Mouse (Mus musculus): ENCODE results near the gene Sulf2.
"Not testable (repeated sequence)": the region's sequence is repeated elsewhere in the genome, so short reads cannot be mapped to it uniquely, and the experiment has no call there.

Sulf2 gene

GRCm38 (mm10) chr2:166090131-166090581 is 65.3 kb downstream of the Sulf2 start:
- DNase-seq (ENCODE audit: extremely low read depth, low read depth, low spot score), result no peak

GRCm38 (mm10) chr2:166088991-166089390 is 66.5 kb downstream of the Sulf2 start:
- DNase-seq (ENCODE audit: extremely low read depth, low read depth, low spot score), result no peak

DNA sequence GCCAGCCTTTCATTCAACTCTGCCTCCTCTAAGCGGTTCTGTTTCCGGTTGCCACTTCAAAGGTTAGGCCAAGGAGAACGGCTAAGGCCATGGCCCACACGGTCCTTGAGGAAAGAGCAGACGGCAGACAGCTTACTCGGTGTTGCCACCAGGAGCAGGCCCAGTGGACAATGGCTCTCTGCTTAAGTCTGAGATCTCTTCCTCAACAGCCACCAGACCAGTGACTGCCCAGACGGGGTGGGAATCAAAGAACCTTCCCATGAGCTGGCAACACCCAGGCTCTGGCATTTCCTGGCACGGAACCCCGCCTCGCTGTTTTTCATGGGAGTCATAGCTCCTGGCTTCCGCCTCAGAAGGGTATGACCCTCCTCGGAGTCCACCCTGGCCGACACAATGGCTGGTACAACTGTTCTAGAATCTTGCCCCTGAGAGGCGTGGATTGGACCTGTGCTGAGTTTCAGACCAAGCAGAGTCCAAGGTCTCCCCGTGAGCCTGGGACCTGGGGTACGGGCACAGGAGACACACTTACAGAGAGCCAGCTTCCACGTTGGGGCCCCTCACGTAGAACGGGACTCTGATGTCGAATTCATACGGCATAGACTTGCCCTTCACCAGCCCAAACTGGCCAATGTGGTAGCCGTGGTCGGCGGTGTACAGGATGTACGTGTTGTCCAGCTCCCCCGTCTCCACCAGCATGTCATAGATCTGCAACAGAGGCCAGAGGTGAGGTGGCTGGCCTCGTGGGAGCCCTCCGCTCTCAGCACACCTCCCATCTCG is 68.8 kb downstream of the Sulf2 start:
- DNase-seq (ENCODE audit: extremely low read depth, low read depth, low spot score), result no peak

- DNase-seq (ENCODE audit: extremely low read depth, low read depth, low spot score), result no peak
These were observed 69.7 kb downstream of the Sulf2 start for GRCm38 (mm10) chr2:166085780-166086179.

- DNase-seq (ENCODE audit: extremely low read depth, low read depth, low spot score), result not testable (repeated sequence)
These were observed 70.5 kb downstream of the Sulf2 start for GRCm38 (mm10) chr2:166084964-166085363.

DNA sequence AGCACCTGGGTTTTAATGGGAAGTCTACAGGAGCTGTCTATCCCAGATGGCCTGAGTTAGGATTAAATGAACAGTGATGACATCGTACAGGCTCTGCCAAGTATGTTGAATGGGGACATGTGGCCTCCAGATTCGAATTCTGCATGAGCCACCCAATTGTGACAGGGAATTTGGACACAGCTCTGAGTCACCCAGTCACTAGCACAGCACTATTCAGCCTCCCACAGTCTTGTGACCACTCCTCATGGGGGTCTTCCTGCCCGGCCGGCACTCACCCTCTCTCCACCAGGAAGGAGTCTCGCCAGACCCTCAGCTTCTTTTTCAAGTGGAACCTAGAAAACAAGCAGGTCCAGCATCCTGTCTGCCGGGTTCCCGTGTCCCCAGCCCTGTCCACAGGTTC is 71.4 kb downstream of the Sulf2 start:
- DNase-seq (ENCODE audit: extremely low read depth, low read depth, low spot score), result no peak

DNA sequence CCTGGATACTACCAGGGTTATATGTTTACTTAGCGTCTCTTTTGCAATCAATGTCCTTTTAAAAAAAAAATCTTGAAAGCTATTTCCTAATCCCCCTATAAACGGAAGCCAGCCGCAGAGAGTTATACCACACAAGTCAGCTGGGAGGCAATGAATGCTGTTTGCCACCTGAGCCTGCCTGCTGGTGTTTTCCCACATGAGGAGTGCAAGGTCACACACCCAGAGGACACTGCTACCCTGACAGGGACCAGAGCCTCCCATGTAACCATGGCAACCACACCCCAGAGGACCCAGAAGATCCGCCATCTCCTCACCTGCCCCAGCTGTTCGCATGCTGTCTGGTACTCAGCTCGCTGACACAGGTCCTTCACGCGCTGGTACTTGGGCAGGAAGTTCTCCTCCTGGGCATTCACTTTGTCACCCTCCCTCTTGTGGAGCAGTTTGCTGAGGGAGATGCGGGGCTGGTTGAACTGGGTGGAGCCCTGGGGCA is 71.9 kb downstream of the Sulf2 start:
- DNase-seq (ENCODE audit: extremely low read depth, low read depth, low spot score), result no peak

DNA sequence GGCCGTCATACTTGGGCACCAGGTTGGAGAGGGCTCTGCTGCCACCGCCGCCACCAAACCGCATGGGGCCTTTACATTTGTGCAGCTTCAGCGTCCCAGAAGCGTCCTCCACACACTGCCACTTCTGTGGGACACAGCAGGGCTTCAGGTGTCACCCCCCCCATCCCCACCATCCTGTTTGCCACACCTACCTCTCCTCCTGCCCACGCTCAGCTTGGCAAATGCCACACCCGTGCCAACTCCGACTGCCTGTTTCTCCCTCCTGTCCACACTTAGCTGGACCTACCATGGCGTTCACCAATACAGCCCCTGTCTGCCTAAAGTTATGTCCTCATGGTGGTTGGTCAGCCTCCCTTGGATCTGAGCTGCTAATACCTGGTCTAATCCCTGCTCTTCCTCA is 72.8 kb downstream of the Sulf2 start:
- no peak for DNase-seq (ENCODE audit: extremely low read depth, low read depth, low spot score)

DNA sequence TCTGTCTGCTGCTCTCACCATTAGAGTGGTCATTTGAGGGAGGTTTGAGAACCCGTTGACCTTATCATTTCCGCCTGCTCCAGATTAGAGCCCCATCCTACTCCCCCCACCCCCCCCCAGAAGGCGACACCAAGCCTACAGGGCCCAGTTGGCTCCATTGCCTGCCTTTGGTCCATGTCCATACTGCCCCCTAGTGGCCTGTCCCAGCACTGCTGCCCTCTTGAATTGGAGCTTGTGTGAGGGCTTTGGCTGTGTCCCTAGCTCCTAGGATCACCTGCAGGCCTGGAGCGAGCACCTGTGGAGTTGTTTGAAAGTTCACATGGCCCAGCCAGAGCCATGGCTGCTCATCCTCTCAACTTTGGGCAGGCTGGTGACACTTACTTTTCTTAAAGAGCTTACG is 73.3 kb downstream of the Sulf2 start:
- DNase-seq (ENCODE audit: extremely low read depth, low read depth, low spot score), result no peak

DNA sequence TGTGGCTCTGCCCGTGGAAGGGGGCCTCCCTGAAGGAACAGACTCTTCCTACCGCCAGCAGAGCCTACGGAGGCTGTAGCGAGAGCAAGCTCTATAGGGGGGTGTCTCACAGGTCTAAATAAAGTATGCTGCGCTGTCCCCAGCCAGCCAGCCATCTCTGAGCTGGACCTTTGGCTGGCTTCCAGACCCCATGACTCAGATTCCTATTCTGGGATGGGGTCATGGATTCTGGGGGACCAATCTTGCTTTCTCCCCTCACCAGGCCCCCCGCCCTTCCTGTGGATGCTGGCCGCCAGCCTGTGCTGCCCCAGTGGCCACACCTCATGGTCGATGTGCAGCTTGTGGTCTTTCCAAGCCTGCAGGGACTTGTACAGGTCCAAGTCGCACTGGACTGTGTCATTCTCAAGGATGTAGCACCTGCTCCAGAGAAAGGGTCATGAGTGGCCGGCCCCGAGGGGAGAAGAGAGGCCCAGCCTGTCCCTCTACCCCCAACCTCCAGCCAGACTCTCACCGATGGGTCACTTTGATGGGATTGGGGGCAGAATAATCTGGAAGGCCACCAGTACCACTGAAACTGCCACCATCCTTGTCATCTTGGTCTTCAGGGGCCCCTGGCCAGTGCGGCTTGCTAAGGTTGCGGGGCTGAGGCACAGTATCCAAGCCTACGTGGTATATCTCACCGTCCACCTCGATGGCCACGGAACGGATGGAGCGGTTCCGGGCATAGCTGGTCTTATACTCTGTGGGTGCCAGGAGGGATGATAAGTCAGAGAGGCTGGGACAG is 74.3 kb downstream of the Sulf2 start:
- no peak for DNase-seq (ENCODE audit: extremely low read depth, low read depth, low spot score)

GRCm38 (mm10) chr2:166079961-166080885 is 75.2 kb downstream of the Sulf2 start:
- no peak for DNase-seq (ENCODE audit: extremely low read depth, low read depth, low spot score)

- DNase-seq (ENCODE audit: extremely low read depth, low read depth, low spot score), result no peak
These were observed 76.2 kb downstream of the Sulf2 start for GRCm38 (mm10) chr2:166079231-166079630.

- no peak for DNase-seq (ENCODE audit: extremely low read depth, low read depth, low spot score)
These were observed 78.1 kb downstream of the Sulf2 start for GRCm38 (mm10) chr2:166077371-166077770.

DNA sequence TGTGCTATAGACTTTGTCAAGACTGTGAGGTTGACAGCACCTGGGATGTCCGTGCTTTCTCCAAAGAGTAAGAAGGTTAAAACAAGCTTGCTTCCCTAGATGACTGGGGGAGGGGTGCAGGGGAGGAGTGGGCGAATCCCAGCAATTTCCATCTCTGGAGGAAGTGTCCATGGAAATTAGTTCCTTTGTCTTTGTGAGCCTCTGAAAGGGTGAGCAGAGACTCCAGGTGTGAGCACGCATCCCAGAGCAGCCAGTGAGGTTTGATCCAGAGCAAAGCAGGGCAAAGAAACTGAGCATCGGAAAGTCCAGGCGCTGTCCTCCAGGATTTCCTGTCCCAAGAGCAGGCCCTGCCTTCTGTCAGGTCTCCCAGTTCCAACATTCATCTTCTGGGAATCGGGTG is 81.1 kb downstream of the Sulf2 start:
- no peak for DNase-seq (ENCODE audit: extremely low read depth, low read depth, low spot score)

GRCm38 (mm10) chr2:166073082-166073481 is 82.4 kb downstream of the Sulf2 start:
- DNase-seq (ENCODE audit: extremely low read depth, low read depth, low spot score), result no peak

GRCm38 (mm10) chr2:166071889-166072288 is 83.6 kb downstream of the Sulf2 start:
- DNase-seq (ENCODE audit: extremely low read depth, low read depth, low spot score), result no peak

DNA sequence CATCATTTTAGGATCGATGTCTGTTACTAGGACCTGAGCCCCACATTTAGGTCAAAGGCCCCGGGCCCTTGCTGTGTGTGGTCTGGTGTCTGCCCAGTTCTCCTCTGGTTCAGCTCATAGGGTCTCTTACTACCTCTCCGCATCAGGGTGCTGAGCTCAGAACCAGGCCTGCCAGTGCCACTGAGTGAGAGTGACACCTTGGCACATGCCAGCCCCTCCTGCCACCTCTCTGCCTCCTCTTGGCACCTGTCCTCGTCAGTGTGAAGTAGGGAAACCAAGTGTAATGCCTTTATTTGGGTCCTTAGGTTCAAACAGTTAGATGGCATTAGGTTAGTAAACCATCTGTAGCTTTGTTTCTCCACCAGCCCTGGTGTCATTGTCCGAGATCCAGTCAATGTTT is 84.0 kb downstream of the Sulf2 start:
- no peak for DNase-seq (ENCODE audit: extremely low read depth, low read depth, low spot score)

- DNase-seq (ENCODE audit: extremely low read depth, low read depth, low spot score), result no peak
These were observed 85.7 kb downstream of the Sulf2 start for GRCm38 (mm10) chr2:166069738-166070137.

DNA sequence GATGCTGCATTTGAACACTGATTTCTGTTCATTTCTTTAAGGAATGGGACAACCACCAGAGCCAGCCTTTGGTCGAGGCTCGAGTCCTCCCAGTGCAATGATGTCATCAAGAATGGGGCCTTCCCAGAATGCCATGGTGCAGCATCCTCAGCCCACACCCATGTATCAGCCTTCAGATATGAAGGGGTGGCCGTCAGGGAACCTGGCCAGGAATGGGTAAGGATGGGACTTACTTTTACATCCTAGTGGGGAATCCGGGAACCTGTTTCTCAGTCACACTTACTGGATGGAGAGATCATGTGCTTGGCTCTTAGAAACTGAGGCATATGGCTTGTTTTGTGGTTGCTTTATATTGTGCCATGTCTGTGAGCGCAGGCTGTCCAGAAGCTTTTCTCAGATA is 86.3 kb downstream of the Sulf2 start:
- DNase-seq (ENCODE audit: extremely low read depth, low read depth, low spot score), result no peak

DNA sequence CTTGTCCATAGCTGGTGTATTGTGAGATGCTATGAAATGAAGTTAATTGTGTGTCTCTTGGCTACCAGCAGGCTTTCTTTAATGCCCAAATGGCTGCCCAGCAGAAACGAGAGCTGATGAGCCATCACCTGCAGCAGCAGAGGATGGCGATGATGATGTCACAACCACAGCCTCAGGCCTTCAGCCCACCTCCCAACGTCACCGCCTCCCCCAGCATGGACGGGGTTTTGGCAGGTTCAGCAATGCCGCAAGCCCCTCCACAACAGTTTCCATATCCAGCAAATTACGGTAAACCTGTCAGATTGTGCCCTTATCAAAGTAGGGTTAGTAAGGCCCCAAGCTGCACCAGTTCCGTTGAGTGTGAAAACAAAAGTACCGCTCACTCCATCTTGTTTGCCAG is 87.2 kb downstream of the Sulf2 start:
- DNase-seq (ENCODE audit: extremely low read depth, low read depth, low spot score), result no peak

- no peak for DNase-seq (ENCODE audit: extremely low read depth, low read depth, low spot score)
These were observed 89.0 kb downstream of the Sulf2 start for GRCm38 (mm10) chr2:166066434-166066833.
